Mouse (Mus musculus) bone marrow macrophage, adult 2 months (primary cell): ENCODE data around the gene Tbx19.

ENCODE experiments used
- CTCF ChIP-seq: IDR thresholded peaks from 2 replicates; pipeline ENCODE4 v1.5.1; 2012; ENCODE audit warnings: low read depth, mild to moderate bottlenecking, low read length, moderate library complexity
- POLR2A ChIP-seq: IDR thresholded peaks from 2 replicates; pipeline ENCODE4 v1.6.1; 2012; ENCODE audit warnings: mild to moderate bottlenecking, low read depth, low read length, borderline replicate concordance

DNA sequence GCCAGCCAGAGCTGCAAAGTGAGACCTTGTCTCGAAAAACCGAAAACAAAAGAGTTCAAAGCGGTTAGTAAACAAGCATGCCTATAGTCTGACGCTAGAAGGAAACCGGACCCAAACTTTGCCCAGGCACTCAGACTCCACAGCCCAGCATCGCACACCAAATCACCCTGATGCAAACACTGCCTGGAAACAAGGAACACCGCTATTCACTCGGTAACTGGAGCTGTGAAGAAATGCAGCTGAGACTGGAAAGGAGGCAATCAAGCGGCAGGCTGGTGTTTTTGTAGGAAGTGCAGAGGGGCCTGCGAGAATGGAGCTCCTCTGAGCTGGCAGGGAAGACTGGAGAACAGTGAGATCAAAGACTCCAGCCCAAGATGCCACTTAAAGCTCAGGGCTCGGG is 46.9 kb downstream of the Tbx19 start:
- TF ChIP-seq CTCF (no peak), POLR2A (no peak)
